Mouse (Mus musculus): ENCODE measurements around the gene Lrmda. TPM values are rescaled to one million over a fixed set of nuclear protein-coding genes. Genes with fewer than 3 reads are reported as not detected.

Lrmda gene
- polyA plus RNA-seq, 1 experiment, result 8.2 TPM

DNA sequence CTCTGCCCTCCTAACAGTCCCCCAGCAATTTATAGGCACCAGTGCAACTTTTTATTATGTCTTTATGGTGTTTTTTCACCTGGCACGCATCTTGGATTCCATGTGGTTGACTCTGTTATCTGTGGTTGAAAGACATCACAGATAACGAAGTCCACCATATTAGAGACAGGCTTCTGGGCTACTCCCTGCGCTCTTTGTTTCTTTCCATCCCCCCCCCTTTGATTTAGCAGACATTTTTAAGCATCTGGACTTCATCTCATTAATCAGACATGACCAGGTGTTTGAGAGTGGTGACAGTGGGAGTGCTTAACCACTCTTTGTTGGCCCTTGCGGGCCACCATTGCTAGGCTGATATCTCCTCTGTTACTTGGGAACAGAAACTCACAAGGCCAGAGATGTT lies 71.8 kb downstream of the Lrmda start:
- DNase-seq (ENCODE audit: low read depth), result no peak

DNA sequence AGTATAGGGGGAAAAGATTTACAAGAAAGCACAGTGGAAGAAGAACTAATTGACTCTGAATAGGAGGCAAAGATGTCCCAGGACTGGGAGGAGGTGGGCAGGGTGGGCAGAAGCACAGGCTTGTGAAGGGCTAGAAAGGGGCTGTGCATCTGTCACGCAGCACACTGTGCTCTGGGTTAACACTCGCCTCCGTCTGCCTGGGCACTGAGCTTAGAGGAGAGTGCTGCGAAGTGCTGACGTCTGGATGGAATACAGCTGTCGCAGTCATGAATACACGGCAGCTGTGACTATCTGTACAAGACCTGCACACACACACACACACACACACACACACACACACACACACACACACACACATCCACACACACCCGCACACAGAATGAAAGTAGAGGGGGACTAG lies 73.6 kb downstream of the Lrmda start:
- DNase-seq (ENCODE audit: low read depth), result no peak

DNA sequence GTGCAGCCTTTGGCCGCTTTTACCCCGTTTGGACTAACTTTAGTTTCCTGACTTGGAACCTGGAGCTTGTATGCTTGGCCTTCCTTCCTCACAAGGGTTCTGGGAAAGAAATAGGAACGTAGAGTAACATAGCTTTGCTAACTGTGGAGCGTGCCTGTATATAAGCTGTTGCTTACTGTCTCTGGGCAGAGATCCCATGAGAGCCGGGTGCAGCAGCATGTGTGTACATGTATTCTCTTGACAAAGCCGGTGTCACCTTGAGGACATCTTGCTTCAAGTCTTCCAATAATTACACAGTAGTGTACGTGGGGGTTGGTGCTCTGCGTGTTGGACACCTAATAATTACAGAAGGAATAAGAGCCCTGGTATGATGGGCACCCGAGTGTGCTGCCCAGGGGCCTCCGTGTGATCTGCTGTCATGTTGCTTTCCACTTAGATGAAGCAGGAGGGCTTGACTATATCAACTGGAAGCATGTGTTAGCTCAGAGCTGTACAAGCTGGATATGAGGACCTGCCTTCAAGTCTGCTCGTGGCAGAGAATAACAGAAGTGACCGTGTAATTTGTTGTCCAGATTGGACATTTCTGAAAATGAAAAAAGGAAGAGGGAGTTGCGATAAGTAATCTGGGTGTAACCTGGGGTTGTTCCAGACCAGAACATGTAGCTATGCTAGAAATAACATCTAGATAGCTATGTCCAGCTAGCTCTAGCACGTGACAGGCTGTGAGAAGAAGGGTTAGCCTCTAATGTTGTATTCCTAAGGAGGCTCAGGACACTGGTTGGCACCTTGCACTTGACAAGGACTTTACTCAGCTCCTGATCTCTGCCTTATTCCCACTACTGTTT lies 82.7 kb downstream of the Lrmda start:
- DNase-seq (ENCODE audit: low read depth), result peak; percentile 76

DNA sequence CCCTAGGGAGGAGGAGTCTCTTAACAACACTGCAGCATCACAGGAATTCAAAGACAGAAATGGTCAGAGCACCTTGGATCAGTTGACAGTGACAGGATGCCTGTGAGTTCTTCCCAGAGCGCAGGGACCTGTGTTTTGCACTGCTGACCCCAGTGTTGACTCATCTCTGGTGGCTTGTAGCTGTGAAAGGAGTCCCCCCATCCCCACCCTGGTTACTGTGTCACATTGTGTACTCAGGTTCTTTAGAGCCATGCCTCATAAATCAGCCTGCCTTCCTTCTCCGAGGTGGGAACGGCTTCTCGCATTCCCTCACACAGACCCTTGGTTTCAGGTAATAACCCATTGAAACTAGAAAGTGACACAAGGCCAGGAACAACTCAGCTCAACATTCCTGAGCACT lies 86.3 kb downstream of the Lrmda start:
- no peak for DNase-seq (ENCODE audit: low read depth)

DNA sequence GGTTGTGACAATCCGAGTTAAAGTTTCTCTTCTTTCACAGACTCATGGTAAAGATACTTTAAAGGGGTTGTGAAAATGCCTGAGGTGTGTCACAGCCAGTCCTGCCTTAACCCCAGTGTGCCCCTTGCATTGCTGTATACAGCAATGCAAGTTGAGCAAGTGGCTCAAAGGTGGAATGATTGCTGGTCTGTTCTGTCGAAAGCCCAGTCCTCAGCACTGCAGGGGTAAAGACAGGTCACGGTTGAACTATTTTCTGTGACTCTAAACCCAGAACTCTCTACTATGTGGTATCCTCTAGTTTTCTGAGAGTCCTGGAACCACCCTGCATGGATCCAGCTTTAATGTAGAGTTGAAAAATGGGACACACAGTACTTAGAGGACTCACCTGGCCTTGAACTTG lies 87.3 kb downstream of the Lrmda start:
- DNase-seq (ENCODE audit: low read depth), result no peak

DNA sequence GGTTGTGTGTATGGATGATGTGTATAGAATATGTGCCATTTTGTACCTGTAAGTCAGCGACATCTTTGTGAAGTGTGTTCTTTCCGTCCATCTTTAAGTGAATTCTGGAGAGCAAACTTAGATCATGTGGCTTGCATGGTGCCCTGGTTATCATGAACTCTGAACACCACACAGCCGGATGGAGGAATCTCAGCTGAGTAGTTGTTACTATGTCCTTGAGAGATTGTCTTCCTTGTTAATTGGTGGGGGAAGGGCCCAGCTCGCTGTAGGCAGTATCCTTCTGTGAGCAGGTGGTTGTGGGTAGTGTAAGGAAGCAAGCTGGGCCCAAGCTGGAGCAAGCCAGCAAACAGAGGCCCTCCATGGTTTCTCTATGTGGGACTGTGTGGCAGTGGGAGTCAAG lies 89.9 kb downstream of the Lrmda start:
- DNase-seq (ENCODE audit: low read depth), result no peak

DNA sequence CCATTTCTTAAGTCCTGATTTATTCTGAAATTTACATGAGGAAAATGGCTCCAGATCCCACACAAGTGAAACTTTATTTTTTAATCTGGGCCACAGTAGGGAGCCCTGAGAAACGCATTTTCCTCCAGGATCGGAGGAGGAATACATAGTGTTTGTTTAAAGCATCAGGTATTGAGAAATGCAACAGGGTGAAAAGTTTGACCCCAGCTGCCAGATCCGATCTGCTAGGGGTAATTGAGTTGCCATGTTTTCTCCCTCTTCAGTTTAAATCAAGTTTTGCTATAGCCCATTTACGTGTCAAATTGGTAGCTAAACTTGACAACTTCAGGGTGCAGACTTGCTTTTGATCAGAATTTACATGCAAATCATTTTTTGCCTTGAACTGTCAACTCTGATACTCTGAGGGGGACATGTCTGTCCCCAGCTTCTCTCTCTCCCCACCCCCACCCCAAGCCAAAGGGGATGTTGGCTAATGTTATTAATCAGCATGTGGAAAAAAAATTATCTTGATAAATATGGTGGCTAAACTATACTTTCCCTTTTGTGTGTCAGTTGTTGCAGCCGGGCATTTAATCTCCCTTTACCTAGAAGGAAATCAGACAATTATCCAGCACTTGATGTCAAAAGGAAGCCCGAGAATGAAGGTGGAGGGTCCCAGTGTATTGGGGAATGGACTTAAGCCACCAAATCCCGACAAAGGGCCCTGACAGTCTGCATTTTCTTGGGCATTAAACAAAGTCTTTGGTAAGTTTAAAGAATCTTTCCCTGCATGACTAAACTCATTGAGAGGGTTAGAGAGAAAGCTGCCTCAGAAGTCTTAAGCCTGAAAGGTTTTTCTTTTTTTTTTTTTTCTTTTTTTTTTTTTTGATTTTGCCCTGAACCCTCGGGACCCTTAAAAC lies 94.2 kb downstream of the Lrmda start:
- no peak for DNase-seq (ENCODE audit: low read depth)

DNA sequence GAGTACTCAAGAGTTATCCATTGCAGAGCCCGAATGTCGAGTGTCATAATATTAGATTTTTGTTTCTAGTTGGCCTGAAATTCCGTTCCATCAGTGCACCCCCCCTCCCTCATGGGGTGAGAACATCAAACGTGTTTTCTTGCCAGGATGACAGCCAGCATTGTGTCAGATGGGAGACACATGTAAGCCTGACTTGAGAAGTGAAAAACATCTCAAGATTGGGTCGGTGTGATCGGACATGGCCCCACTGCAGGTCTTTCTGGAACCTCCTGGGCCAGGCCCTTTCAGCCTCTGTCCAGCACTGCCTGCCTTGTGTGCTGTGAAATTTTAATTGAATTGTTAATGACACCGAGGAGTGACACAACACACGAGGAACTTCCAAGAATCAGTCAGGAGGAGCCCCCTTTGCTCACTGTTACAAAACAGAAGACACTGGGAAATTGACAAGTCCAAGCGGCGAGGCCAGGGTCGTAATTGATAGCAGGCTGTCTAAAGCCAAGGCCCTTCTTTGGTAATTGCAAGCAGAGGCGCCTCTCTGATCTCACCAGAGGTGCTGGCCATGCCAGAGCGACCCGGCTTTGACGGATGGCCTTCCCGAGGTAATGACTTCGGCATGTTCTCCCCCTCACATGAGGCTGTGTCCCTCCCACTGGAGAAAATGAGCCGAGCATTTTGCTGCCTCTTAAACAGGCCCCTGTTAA lies 95.3 kb downstream of the Lrmda start:
- DNase-seq (ENCODE audit: low read depth), result no peak

DNA sequence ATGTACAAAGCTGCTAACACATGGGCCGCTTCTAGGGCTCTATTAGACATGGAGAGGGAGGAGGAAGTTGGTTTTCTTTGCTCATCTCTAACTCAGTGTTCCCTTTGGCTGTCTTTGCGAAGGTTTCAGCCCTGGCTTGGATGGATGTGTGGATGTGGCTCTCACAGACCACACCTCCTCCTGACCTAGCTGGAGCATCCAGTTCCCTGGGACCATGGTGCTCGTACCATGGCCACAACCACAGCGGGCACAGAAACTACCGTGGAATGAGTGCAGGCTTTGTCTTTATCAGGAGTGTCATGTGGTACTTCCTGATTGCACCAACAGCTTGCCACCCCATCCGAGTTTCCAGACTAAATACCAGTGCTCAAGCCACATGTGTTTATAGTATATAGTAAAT lies 98.6 kb downstream of the Lrmda start:
- no peak for DNase-seq (ENCODE audit: low read depth)

DNA sequence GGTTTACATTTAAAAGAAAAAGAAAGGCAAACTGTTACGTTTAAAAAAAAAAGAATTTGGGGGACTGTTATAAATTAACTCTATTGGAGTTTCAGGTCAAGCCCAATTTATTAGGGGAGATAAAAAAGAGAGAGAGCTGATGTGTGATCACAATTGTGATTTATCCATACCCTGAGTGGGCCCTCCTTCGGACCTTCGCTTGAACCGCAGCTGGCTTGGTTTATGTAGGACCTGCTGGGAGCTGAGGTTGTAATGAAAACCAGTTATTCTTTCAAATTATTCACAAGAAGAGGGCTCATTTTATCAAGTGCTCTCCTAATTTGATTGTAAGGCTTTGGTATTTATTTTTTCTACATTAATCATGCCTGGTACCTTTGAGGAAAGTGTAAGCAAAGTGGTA lies 99.0 kb downstream of the Lrmda start:
- DNase-seq (ENCODE audit: low read depth), result no peak

DNA sequence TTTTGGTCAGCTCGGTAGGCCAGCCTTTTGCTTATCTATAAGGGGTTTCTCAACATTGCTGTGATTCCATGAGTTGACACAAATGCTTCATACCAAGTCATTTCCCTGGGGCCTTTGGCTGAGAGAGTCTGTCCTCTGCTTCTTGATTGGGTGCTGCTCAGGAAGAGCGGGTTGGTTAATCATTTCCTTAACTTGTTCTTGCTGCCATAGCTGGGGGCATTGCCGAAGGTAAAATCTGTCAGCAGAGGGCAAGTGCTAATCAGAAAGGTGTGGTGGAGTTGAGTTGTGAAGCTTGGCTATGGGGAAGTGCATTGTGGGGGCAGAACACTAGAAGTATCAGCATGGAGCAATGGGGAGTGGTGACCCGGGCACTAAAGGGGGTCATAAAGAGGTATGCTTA lies 106.8 kb downstream of the Lrmda start:
- DNase-seq (ENCODE audit: low read depth), result no peak

DNA sequence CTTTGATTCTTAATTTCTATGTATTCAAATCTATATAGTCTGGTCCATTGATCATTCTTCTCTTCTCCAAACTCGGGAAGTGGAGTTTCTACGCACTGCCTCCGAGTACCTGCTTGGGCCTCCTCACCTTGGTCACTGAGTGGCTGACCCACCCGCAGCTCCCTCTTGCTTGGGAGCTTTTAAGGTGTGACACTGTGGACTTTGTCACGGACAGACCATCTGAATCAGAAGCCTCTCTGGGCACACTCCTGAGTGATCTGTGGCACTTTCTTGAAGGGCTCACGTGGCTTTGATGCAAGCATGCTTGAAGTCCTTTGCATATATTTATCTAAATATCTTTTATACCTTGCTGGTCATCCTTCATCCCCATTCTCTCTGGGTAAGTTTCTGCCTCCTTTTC lies 107.3 kb downstream of the Lrmda start:
- DNase-seq (ENCODE audit: low read depth), result no peak

DNA sequence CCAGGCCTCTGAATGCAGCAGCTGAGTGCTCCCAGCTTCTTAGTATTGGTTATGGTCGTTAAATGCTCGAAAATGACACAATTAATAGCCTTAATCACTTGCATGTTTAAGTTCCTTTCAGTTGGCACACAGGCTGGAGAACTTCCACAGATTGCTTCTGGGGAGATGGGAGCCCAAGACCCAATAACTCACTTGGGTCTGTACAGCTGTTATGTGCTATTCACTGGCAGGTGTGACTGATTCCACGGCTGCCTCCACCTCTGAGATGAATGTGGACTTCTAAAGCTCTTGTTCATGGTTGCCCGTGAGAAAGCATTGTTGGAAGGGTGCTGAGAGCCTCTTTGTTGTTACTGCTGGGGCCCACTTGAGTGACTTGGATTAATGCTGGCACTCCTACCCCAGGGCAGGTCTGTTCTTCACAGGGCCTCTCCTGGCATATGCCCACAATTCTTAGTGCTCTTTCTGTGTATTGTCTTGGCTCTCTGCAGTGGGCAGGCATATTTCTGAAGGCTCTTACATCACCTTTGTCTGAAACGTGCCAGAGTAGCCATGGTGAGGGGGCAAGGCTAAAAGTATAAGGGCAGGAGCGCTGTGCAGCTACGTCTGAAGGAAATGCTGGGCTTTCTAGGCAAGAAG lies 111.6 kb downstream of the Lrmda start:
- peak; percentile 24 for DNase-seq (ENCODE audit: low read depth)

DNA sequence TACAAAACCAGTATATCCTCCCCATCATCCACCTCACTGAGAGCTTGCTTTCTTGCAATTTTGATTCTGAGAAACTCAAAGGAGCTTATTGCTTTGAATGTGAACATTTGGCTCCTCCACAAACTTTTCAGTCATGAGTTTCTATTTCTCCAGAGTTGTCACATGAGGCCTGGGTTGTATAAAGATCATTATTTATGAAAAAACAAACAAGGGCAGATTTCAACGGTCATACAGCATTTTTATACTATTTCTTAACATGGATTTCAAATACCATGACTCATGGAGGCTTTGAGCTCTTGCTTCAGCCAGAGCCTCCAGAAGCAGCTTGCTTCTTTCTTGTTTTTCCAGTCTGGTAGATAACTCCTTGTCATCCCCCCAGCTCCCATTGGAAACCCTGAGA lies 119.8 kb downstream of the Lrmda start:
- no peak for DNase-seq (ENCODE audit: low read depth)

DNA sequence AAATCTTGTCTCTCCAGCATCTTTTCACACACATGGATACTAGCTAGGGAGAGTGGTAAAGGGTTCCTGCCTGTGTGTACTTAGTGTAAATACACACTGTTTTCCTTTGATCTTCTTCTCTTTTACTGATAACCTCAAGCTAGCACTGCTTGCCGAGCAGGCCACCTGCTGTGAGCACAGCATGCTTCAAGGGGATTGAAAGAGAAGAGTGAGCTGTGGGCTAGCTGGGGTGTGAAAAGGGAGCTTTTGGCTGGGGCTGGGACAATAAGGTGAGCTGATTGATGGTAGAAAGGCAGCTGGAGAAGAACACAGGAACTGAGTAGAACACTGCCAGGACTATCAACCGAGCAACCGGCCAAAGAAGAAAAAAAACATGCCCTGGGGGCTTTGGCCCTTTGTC lies 124.5 kb downstream of the Lrmda start:
- no peak for DNase-seq (ENCODE audit: low read depth)

DNA sequence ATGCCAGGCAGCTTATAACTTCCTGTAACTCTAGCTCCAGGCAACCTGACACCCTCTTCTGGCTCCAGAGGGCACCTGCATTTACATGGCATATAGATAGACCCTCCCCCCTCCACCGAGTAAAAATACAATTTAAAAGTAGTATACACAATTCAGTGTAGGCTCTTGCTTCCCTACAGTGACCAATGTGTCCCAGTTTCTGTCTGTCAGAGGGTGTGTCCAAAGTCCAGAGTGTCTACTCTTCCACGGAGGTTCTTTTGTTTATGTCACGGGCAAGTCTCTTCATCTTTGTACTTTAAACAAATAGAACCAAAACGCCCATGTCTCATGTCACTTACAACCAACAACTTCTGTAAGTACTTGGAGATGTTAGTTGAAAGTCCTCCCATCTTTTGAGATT lies 126.4 kb downstream of the Lrmda start:
- DNase-seq (ENCODE audit: low read depth), result no peak

DNA sequence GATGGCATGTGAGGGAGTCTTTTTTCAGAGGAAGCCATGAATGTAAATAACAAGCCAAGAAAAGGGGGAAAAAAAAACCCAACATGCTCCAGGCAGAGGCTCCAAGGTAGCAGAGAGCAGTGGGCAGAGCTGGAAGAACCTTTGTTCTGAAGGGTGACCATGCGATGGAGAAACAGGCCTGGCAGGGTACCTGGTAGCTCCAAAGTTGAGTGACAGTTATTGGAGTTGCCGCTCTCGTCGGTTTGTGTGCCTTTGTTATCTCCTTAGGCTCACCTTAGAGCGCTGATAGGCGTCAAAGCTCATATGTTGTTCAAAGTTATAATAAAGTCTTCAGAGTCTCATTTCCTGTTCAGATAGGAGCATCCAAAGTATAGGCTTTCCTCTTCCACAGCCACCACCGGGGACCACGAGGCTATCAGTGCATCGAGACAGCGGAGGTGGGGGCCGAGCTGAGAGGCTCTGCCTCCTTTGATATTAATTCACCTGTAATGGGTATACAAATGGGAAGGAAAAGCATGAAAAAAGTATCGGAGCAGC lies 127.1 kb downstream of the Lrmda start:
- DNase-seq (ENCODE audit: low read depth), result no peak

DNA sequence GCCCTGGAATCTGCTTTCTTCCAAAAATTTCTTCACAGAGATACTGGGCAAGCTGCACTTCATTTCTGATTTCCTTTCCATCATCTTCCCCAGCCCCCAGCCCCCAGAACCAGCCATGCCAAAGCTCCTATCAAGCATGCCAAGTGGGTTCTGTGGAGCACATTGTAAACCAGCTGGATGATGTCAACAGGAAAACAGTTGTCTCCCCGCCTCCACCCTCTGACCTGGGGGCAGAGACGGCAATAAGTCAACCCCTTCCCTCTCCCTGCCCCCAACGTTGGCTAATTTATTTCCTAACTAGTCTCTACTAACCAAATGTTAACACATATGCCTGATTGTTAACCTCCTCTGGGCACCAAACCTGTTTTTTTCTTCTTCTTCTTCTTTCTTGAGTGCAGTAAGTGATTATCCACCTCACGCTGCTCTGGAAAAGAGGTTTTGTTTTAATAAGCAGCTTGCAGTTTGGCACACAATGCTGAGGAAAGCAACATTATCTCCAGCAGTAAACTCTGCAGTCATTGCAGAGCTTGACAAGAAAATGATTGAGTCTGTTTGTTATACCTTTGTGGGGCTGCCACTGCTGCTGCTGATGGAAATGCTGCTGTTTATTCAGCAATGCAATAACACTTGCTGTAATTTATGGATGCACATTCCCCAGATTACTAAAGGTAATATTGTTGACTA lies 128.0 kb downstream of the Lrmda start:
- DNase-seq (ENCODE audit: low read depth), result no peak

DNA sequence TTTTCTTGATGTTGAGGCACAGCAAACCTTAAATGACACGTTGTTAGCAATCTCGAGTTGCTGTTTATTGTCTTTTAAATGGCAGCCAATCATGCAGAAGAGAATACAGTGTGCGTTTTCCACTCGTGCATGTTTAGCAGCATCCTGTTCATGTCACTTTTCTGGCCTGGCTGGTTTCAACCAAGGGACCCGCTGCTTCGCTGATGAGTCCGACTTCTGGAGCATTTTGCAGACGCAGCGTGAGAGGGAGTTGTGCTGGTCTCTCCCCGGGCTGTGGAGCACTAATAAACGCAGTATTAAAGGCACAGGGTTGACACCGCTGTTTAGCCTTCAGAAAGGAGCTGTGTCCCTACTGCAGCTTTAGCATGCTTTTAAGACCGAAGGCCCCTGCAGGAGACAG lies 133.2 kb downstream of the Lrmda start:
- DNase-seq (ENCODE audit: low read depth), result no peak

DNA sequence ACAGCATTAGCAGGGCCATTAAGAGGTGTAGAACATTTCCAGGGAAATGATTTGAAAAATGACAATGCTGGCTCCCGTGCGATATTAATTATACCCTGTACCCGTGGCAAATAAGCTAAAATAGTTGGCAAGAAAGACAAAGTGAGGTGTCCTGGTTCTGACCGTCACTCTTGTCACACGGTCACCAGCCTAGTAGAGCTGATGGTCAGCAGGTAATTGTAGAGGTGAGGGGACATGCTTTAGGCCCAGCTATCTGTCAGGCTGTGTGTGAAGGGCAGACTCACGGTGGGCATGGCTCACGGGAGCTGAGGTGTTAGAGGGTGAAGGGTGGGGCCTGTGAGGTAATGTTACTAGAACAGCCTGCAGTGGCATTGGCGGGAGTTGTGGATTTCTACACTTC lies 134.6 kb downstream of the Lrmda start:
- DNase-seq (ENCODE audit: low read depth), result no peak

DNA sequence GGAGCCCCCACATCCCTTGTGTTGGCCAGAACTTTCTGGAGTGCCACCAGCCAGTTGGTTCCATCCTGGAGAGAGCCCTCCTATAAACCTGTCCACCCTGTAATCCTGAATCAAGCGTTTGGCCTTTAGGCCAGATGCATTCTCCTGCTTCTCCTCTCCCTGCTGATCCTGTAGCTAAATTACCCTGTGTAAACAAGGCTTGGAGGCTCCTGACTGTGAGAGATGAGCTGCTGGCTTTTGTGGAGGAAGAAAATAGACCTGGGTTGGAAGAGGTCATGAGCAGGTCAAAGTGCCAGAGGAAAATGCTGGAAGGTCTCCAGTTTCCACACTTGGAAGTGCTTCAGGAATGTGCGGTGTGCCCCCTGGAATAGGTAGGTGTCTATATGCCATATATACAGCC lies 135.5 kb downstream of the Lrmda start:
- no peak for DNase-seq (ENCODE audit: low read depth)
